ENCODE assay signal across 28 mouse cellular contexts in the genomic region with DNA sequence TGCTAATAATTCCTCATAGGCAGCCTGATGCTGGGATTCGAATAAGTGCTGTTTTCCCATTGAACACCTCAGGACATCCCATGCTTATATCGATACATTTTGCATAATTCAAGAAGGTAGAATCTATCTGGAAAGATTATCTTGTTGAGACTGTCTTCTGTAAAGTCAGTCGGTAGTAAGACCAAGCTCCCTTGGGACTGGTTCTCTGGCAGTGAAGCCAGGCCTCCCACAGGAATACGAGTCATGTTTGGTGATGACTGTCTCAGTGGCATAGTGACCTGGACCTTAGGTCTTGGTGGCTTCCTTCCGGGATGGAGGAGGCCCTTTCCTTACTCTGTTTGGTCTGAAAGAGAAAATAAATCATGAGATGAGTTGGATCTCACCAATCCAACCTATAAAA. TPM values are rescaled to one million over a fixed set of nuclear protein-coding genes. Genes with fewer than 3 reads are reported as not detected.
"Had no signal": no experiment of that assay in that cellular context is flagged by ENCODE, and none has a peak within 500 bp of the region (broad histone marks: within the 10 kb centered on the region; RNA-seq: fewer than 3 reads in every experiment).

No protein-coding gene starts in this region.

- H3K36me3 ChIP-seq: heart, embryonic 13.5 days; heart, embryonic 15.5 days; hindbrain, embryonic 13.5 days; hindbrain, embryonic 15.5 days; kidney, embryonic 15.5 days; limb, embryonic 10.5 days; limb, embryonic 12.5 days; liver, embryonic 13.5 days; liver, embryonic 15.5 days had no signal

- DNase-seq: gastrocnemius, adult 2 months; gastrocnemius, postnatal 10 days; gastrocnemius, postnatal 25 days; heart, adult 18-20 months; heart, postnatal 14 days; heart, postnatal 36 days; kidney, adult 2 months; kidney, adult 9 months; kidney, postnatal 4 days; liver; liver, embryonic 13.5 days; liver, postnatal 0 days; lung, adult 2 months had no signal

- H3K9ac ChIP-seq: heart, embryonic 13.5 days; heart, embryonic 15.5 days; hindbrain, embryonic 13.5 days; hindbrain, embryonic 15.5 days; kidney, embryonic 15.5 days; limb, embryonic 12.5 days; liver, embryonic 13.5 days; liver, embryonic 15.5 days; liver, postnatal 0 days had no signal

- H3K4me3 ChIP-seq: gastrocnemius, adult 2 months; heart, embryonic 13.5 days; heart, embryonic 15.5 days; hindbrain, embryonic 13.5 days; hindbrain, embryonic 15.5 days; kidney, embryonic 15.5 days; layer of hippocampus, adult 2 months; left cerebral cortex, adult 2 months; limb, embryonic 10.5 days; limb, embryonic 12.5 days; liver, embryonic 13.5 days; liver, embryonic 15.5 days had no signal

- ATAC-seq: hindbrain, postnatal 0 days; intestine, postnatal 0 days; liver, postnatal 0 days had no signal

- H3K27me3 ChIP-seq: heart, embryonic 13.5 days; heart, embryonic 15.5 days; hindbrain, embryonic 13.5 days; hindbrain, embryonic 15.5 days; kidney, embryonic 15.5 days; limb, embryonic 12.5 days; liver, embryonic 13.5 days; liver, embryonic 15.5 days had no signal

- H3K4me2 ChIP-seq: heart, embryonic 11.5 days; heart, embryonic 13.5 days; heart, embryonic 15.5 days; hindbrain, embryonic 13.5 days; hindbrain, embryonic 15.5 days; kidney, embryonic 15.5 days; limb, embryonic 12.5 days; liver, embryonic 11.5 days; liver, embryonic 13.5 days; liver, embryonic 15.5 days had no signal

- H3K4me1 ChIP-seq: heart, embryonic 13.5 days; heart, embryonic 15.5 days; limb, embryonic 12.5 days; liver, embryonic 13.5 days; liver, embryonic 15.5 days had no signal

- H3K9me3 ChIP-seq: heart, embryonic 13.5 days; heart, embryonic 15.5 days; hindbrain, embryonic 13.5 days; hindbrain, embryonic 15.5 days; kidney, embryonic 15.5 days; limb, embryonic 10.5 days; limb, embryonic 12.5 days; liver, embryonic 13.5 days; liver, embryonic 15.5 days had no signal

- H3K27ac ChIP-seq: gastrocnemius, adult 2 months; heart, embryonic 13.5 days; heart, embryonic 15.5 days; hindbrain, postnatal 0 days; kidney, embryonic 15.5 days; kidney, postnatal 0 days; layer of hippocampus, adult 2 months; left cerebral cortex, adult 2 months; limb, embryonic 10.5 days; limb, embryonic 12.5 days; liver, embryonic 13.5 days; liver, embryonic 15.5 days had no signal

RNA-seq across cellular contexts. Expression of a gene that starts 57.7 kb away (rescaled TPM):
- polyA plus RNA-seq: heart, embryonic 11.5 days; intestine, postnatal 0 days; liver, embryonic 13.5 days; liver, embryonic 15.5 days; liver, postnatal 0 days had no signal
